Mouse (Mus musculus): ENCODE measurements around the gene Acox1. TPM values are rescaled to one million over a fixed set of nuclear protein-coding genes. Genes with fewer than 3 reads are reported as not detected.
A peak's percentile ranks its signal among the peaks of the same experiment; 100 is the strongest.

The Acox1 gene
- polyA plus RNA-seq, 1 experiment = 67.9 TPM

DNA sequence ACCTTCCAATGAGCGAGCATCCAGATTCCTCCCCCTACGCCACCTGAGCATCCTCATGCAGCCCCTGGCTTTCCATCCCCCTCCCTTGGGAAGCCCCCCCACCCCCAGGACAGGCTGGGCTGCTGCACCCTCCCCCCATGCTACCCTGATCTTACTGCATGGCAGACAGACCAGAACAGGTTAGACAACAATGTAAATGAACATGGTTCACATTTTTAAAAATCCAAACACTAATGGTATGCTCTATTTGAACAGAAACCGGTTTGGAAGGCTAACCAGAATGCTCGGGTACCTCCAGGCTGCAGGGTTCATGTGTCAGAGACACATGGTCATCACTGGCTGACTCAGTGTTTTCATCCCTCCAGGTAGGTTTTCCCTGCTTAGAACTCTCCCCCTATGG is 29.9 kb upstream of the Acox1 start:
- TF ChIP-seq POLR2A (IDR thresholded peaks at IDR 0.05; ENCODE audit: borderline replicate concordance, extremely low read depth, low read depth, low read length) = no peak
- Histone ChIP-seq H3K4me3 (replicated peaks; ENCODE audit: extremely low read depth, low read depth, low read length) (no peak overlapping the region), H3K4me1 (ENCODE audit: control insufficient read depth, insufficient read depth, low read length) (no peaks in the 10 kb centered on the region)
- DNase-seq = no peak
- 71% methylated on average over 4 of the region's 4 CpGs for WGBS

DNA sequence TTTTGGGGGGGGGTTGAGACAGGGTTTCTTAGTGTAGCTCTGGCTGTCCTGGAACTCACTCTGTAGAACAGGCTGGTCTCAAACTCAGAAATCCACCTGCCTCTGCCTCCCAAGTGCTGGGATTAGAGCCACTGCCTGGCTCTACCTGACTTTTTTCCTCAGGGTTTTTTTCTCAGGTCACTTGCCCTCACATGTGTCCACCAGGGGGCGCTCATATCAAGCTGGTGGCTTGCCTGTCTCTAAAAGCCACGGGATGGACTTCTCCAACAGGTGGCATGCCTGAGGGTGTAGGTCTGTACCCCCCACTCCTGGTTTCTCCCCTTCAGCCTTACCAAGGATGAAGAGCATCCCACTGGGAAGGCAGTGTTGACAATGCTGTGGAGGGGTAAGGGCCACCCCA is 27.6 kb upstream of the Acox1 start:
- no peaks in the 10 kb centered on the region for H3K4me1 ChIP-seq (ENCODE audit: control insufficient read depth, insufficient read depth, low read length)
- no peak overlapping the region for H3K4me3 ChIP-seq (replicated peaks; ENCODE audit: extremely low read depth, low read depth, low read length)
- DNase-seq = peak; percentile 85
- TF ChIP-seq POLR2A (IDR thresholded peaks at IDR 0.05; ENCODE audit: borderline replicate concordance, extremely low read depth, low read depth, low read length) = no peak
- TF ChIP-seq CTCF (IDR thresholded peaks at IDR 0.05; ENCODE audit: insufficient read depth, low read length) = peak; percentile 82
- WGBS = 2% methylated on average over 2 of the region's 2 CpGs

- Histone ChIP-seq H3K4me1 (ENCODE audit: control insufficient read depth, insufficient read depth, low read length) (peaks cover 15% of the 10 kb centered on the region), H3K4me3 (replicated peaks; ENCODE audit: extremely low read depth, low read depth, low read length) (peak overlapping the region; percentile 0)
- WGBS = 40% methylated on average over 23 of the region's 23 CpGs
- TF ChIP-seq POLR2A (IDR thresholded peaks at IDR 0.05; ENCODE audit: borderline replicate concordance, extremely low read depth, low read depth, low read length) (no peak), CTCF (IDR thresholded peaks at IDR 0.05; ENCODE audit: insufficient read depth, low read length) (no peak)
- DNase-seq = no peak
Observed at GRCm38 (mm10) chr11:116222740-116223059, 23.9 kb upstream of the Acox1 start.

GRCm38 (mm10) chr11:116221931-116222739 is 23.3 kb upstream of the Acox1 start:
- 22% methylated on average over 53 of the region's 53 CpGs for WGBS
- DNase-seq = no peak
- Histone ChIP-seq H3K4me3 (replicated peaks; ENCODE audit: extremely low read depth, low read depth, low read length) (peak overlapping the region; percentile 33), H3K4me1 (ENCODE audit: control insufficient read depth, insufficient read depth, low read length) (peaks cover 15% of the 10 kb centered on the region)
- TF ChIP-seq POLR2A (IDR thresholded peaks at IDR 0.05; ENCODE audit: borderline replicate concordance, extremely low read depth, low read depth, low read length) = no peak
- TF ChIP-seq CTCF (IDR thresholded peaks at IDR 0.05; ENCODE audit: insufficient read depth, low read length) = no peak

DNA sequence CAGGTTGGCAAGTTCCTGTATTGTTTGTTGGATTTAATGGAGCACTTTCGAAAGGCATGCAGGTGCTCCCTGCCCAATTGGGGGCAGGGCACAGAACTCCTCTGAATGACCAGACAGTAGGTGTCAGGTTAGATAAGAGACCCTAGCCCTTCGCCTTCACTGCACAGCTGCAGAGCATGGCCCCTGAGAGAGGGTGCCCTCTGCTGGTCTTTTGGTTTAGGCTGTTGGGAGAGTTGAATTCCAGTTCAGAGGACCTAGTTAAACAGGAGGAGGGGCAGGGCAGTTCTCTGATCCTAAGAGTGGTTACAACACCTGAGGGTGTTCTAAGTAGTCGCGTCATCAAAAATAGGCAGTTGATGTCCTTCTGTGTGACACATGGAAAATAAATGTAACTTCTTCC is 21.0 kb upstream of the Acox1 start:
- no peak for TF ChIP-seq POLR2A (IDR thresholded peaks at IDR 0.05; ENCODE audit: borderline replicate concordance, extremely low read depth, low read depth, low read length)
- TF ChIP-seq CTCF (IDR thresholded peaks at IDR 0.05; ENCODE audit: insufficient read depth, low read length) = peak; percentile 73
- 26% methylated on average over 4 of the region's 4 CpGs for WGBS
- peak; percentile 70 for DNase-seq

DNA sequence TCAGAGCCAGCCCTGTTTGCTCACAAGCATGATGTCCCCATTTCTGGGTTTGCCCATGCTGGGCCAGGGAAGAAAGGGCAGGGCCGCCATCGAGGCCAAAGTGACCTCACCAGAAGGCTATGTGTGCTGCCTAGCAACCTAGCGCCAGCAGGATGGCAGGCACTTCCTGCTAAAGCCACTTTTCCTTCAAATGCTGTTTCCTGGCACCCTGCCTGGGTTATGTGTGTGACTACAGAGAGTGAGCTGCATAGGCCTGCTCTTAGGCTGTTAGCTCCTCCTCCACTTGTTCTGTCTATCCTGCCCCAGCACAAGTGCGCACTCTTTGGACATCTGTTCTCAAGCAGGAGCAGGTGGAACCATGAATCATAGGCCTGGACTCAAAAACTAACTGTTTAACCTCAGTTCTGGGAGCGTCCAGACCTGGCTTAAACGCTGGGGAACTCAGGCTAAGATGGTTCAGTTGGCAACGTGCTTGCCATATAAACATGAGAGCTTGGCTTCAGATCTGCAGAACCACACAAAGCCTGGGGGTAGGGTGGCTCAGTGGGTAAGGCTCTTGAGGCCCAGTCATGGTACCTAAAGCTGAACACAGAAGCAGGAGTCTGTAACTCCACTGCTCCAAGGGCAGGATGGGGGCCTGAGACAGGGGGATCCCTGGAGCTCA is 20.0 kb upstream of the Acox1 start:
- Histone ChIP-seq H3K4me1 (ENCODE audit: control insufficient read depth, insufficient read depth, low read length) (peaks cover 15% of the 10 kb centered on the region), H3K4me3 (replicated peaks; ENCODE audit: extremely low read depth, low read depth, low read length) (no peak overlapping the region)
- WGBS = 14% methylated on average over 7 of the region's 7 CpGs
- peak; percentile 90 for DNase-seq
- TF ChIP-seq CTCF (IDR thresholded peaks at IDR 0.05; ENCODE audit: insufficient read depth, low read length) = no peak
- TF ChIP-seq POLR2A (IDR thresholded peaks at IDR 0.05; ENCODE audit: borderline replicate concordance, extremely low read depth, low read depth, low read length) = no peak

More for the DNA sequence above, 21.0 kb upstream of the Acox1 start:
- Histone ChIP-seq H3K4me3 (replicated peaks; ENCODE audit: extremely low read depth, low read depth, low read length) (no peak overlapping the region), H3K4me1 (ENCODE audit: control insufficient read depth, insufficient read depth, low read length) (peaks cover 15% of the 10 kb centered on the region)

GRCm38 (mm10) chr11:116218263-116218662 is 19.4 kb upstream of the Acox1 start:
- no peak for DNase-seq
- no peak overlapping the region for H3K4me3 ChIP-seq (replicated peaks; ENCODE audit: extremely low read depth, low read depth, low read length)
- WGBS = 14% methylated on average over 2 of the region's 2 CpGs
- H3K4me1 ChIP-seq (ENCODE audit: control insufficient read depth, insufficient read depth, low read length) = peaks cover 15% of the 10 kb centered on the region
- TF ChIP-seq CTCF (IDR thresholded peaks at IDR 0.05; ENCODE audit: insufficient read depth, low read length) = no peak
- TF ChIP-seq POLR2A (IDR thresholded peaks at IDR 0.05; ENCODE audit: borderline replicate concordance, extremely low read depth, low read depth, low read length) = no peak

DNA sequence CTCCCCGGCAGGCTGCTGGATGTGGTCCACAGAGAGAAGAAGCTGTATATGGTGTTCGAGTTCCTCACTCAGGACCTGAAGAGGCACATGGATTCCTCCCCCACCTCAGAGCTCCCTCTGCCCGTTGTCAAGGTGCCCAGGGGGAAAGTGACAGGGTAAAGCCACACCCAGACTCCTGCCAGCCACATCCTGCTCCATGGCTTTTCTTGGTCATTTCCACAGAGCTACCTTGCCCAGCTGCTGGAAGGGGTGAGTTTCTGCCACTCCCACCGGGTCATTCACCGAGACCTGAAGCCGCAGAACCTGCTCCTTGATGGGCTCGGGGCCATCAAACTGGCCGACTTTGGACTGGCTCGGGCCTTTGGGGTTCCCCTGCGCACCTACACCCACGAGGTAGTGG is 17.7 kb upstream of the Acox1 start:
- TF ChIP-seq POLR2A (IDR thresholded peaks at IDR 0.05; ENCODE audit: borderline replicate concordance, extremely low read depth, low read depth, low read length) = no peak
- no peak for TF ChIP-seq CTCF (IDR thresholded peaks at IDR 0.05; ENCODE audit: insufficient read depth, low read length)
- Histone ChIP-seq H3K4me3 (replicated peaks; ENCODE audit: extremely low read depth, low read depth, low read length) (no peak overlapping the region), H3K4me1 (ENCODE audit: control insufficient read depth, insufficient read depth, low read length) (peaks cover 15% of the 10 kb centered on the region)
- WGBS = 72% methylated on average over 11 of the region's 11 CpGs
- no peak for DNase-seq

DNA sequence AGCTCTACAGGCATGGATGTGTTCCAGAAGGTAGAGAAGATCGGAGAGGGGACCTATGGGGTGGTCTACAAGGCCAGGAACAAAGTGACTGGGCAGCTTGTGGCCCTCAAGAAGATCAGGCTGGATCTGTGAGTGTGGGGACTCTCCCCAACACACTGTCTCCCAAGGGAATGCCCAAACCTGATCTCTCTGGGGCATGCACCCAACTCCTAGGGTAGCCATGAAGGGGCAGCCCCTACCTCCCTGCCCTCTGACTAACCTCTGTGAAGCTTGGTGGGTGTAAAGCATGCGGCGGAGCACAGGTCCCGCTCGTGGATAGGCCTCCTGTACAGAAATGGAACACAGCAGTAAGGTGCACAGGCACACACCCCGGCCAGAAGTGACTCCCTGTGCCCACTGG is 17.1 kb upstream of the Acox1 start:
- H3K4me1 ChIP-seq (ENCODE audit: control insufficient read depth, insufficient read depth, low read length) = peaks cover 15% of the 10 kb centered on the region

DNA sequence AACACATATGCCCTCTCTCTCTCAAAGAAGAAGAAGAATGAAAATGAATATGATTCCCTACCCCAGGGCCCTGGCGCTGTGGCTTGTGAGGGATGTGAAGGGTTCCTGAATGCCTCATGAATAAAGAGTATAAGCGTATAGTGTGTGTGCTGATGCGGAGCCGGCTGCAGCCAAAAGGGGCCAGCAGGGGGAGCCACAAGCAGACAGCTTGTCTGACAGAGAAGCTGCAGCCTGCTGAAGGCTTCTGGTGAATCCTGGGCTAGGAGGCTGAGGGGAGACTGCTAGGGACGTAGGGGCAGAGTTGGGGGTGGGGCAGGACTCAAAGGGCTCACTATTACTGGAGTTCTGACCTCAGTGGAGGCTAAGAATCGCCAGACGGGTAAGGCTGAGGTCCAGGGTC is 16.3 kb upstream of the Acox1 start:
- WGBS = 88% methylated on average over 7 of the region's 7 CpGs
- DNase-seq = no peak
- TF ChIP-seq POLR2A (IDR thresholded peaks at IDR 0.05; ENCODE audit: borderline replicate concordance, extremely low read depth, low read depth, low read length) (no peak), CTCF (IDR thresholded peaks at IDR 0.05; ENCODE audit: insufficient read depth, low read length) (no peak)
- Histone ChIP-seq H3K4me3 (replicated peaks; ENCODE audit: extremely low read depth, low read depth, low read length) (no peak overlapping the region), H3K4me1 (ENCODE audit: control insufficient read depth, insufficient read depth, low read length) (peaks cover 15% of the 10 kb centered on the region)

More for the DNA sequence above, 17.1 kb upstream of the Acox1 start:
- DNase-seq = no peak
- WGBS = 88% methylated on average over 6 of the region's 6 CpGs
- no peak overlapping the region for H3K4me3 ChIP-seq (replicated peaks; ENCODE audit: extremely low read depth, low read depth, low read length)
- TF ChIP-seq CTCF (IDR thresholded peaks at IDR 0.05; ENCODE audit: insufficient read depth, low read length) (no peak), POLR2A (IDR thresholded peaks at IDR 0.05; ENCODE audit: borderline replicate concordance, extremely low read depth, low read depth, low read length) (no peak)
